Mouse (Mus musculus): ENCODE measurements at regions not wholly inside any gene's neighbourhood (a gene's known extent, or its start where the extent isn't known, plus 50 kb on each side); places are given as distances from the start of the nearest gene placed in this dataset.

- no peak for ATAC-seq (ENCODE audit: low FRiP score, low TSS enrichment)
- 86% methylated on average over 7 of the region's 7 CpGs for WGBS
- H3K4me2 ChIP-seq (replicated peaks; ENCODE audit: low read depth, low read length), result no peak overlapping the region
- H3K9ac ChIP-seq (replicated peaks; ENCODE audit: low read length), result no peak overlapping the region
- no peaks in the 10 kb centered on the region for H3K27me3 ChIP-seq (ENCODE audit: insufficient read depth, low read length)
- H3K27ac ChIP-seq (ENCODE audit: low read length), result no peak overlapping the region
- H3K36me3 ChIP-seq (ENCODE audit: insufficient read depth, low read length), result no peaks in the 10 kb centered on the region
- H3K4me3 ChIP-seq (ENCODE audit: low read length), result no peak overlapping the region
- no peaks in the 10 kb centered on the region for H3K9me3 ChIP-seq (ENCODE audit: low read length)
- peaks cover 9% of the 10 kb centered on the region for H3K4me1 ChIP-seq (ENCODE audit: insufficient read depth, low read length)
Measured at GRCm38 (mm10) chr16:24341736-24342135, 51.6 kb upstream of the Lpp start.

GRCm38 (mm10) chr16:24340646-24341045 lies 52.7 kb upstream of the Lpp start:
- 54% methylated on average over 7 of the region's 7 CpGs for WGBS
- Histone ChIP-seq H3K27ac (ENCODE audit: low read length) (no peak overlapping the region), H3K9me3 (ENCODE audit: low read length) (no peaks in the 10 kb centered on the region), H3K9ac (replicated peaks; ENCODE audit: low read length) (no peak overlapping the region), H3K36me3 (ENCODE audit: insufficient read depth, low read length) (no peaks in the 10 kb centered on the region), H3K4me1 (ENCODE audit: insufficient read depth, low read length) (peaks cover 9% of the 10 kb centered on the region), H3K27me3 (ENCODE audit: insufficient read depth, low read length) (no peaks in the 10 kb centered on the region), H3K4me3 (ENCODE audit: low read length) (no peak overlapping the region), H3K4me2 (replicated peaks; ENCODE audit: low read depth, low read length) (no peak overlapping the region)
- no peak for ATAC-seq (ENCODE audit: low FRiP score, low TSS enrichment)

GRCm38 (mm10) chr16:24339320-24340265 lies 53.7 kb upstream of the Lpp start:
- Histone ChIP-seq H3K27me3 (ENCODE audit: insufficient read depth, low read length) (no peaks in the 10 kb centered on the region), H3K4me2 (replicated peaks; ENCODE audit: low read depth, low read length) (no peak overlapping the region), H3K27ac (ENCODE audit: low read length) (no peak overlapping the region), H3K9ac (replicated peaks; ENCODE audit: low read length) (no peak overlapping the region), H3K9me3 (ENCODE audit: low read length) (no peaks in the 10 kb centered on the region), H3K4me3 (ENCODE audit: low read length) (no peak overlapping the region), H3K4me1 (ENCODE audit: insufficient read depth, low read length) (peaks cover 9% of the 10 kb centered on the region), H3K36me3 (ENCODE audit: insufficient read depth, low read length) (no peaks in the 10 kb centered on the region)
- ATAC-seq (ENCODE audit: low FRiP score, low TSS enrichment), result no peak
- WGBS, result 35% methylated on average over 10 of the region's 10 CpGs

GRCm38 (mm10) chr16:24338404-24338803 lies 54.9 kb upstream of the Lpp start:
- WGBS, result 87% methylated on average over 7 of the region's 7 CpGs
- no peaks in the 10 kb centered on the region for H3K27me3 ChIP-seq (ENCODE audit: insufficient read depth, low read length)
- no peak for ATAC-seq (ENCODE audit: low FRiP score, low TSS enrichment)

GRCm38 (mm10) chr16:24334389-24334788 lies 58.9 kb upstream of the Lpp start:
- H3K27me3 ChIP-seq (ENCODE audit: insufficient read depth, low read length), result no peaks in the 10 kb centered on the region
- no peak overlapping the region for H3K27ac ChIP-seq (ENCODE audit: low read length)
- peaks cover 2% of the 10 kb centered on the region; the same call in 1 of the 2 replicates for H3K4me1 ChIP-seq (ENCODE audit: insufficient read depth, low read length)
- ATAC-seq (ENCODE audit: low FRiP score, low TSS enrichment), result no peak
- H3K9me3 ChIP-seq (ENCODE audit: low read length), result no peaks in the 10 kb centered on the region
- H3K36me3 ChIP-seq (ENCODE audit: insufficient read depth, low read length), result no peaks in the 10 kb centered on the region
- H3K4me2 ChIP-seq (replicated peaks; ENCODE audit: low read depth, low read length), result no peak overlapping the region
- H3K9ac ChIP-seq (replicated peaks; ENCODE audit: low read length), result no peak overlapping the region
- 80% methylated on average over 2 of the region's 2 CpGs for WGBS
- H3K4me3 ChIP-seq (ENCODE audit: low read length), result no peak overlapping the region

More at GRCm38 (mm10) chr16:24338404-24338803, 54.9 kb upstream of the Lpp start:
- H3K27ac ChIP-seq (ENCODE audit: low read length), result no peak overlapping the region
- H3K4me2 ChIP-seq (replicated peaks; ENCODE audit: low read depth, low read length), result no peak overlapping the region
- H3K9me3 ChIP-seq (ENCODE audit: low read length), result no peaks in the 10 kb centered on the region
- H3K36me3 ChIP-seq (ENCODE audit: insufficient read depth, low read length), result no peaks in the 10 kb centered on the region
- peaks cover 9% of the 10 kb centered on the region for H3K4me1 ChIP-seq (ENCODE audit: insufficient read depth, low read length)
- no peak overlapping the region for H3K9ac ChIP-seq (replicated peaks; ENCODE audit: low read length)
- no peak overlapping the region for H3K4me3 ChIP-seq (ENCODE audit: low read length)

- no peak overlapping the region for H3K9ac ChIP-seq (replicated peaks; ENCODE audit: low read length)
- H3K27me3 ChIP-seq (ENCODE audit: insufficient read depth, low read length), result no peaks in the 10 kb centered on the region
- H3K27ac ChIP-seq (ENCODE audit: low read length), result no peak overlapping the region
- no peaks in the 10 kb centered on the region for H3K4me1 ChIP-seq (ENCODE audit: insufficient read depth, low read length)
- H3K4me2 ChIP-seq (replicated peaks; ENCODE audit: low read depth, low read length), result no peak overlapping the region
- H3K9me3 ChIP-seq (ENCODE audit: low read length), result no peaks in the 10 kb centered on the region
- ATAC-seq (ENCODE audit: low FRiP score, low TSS enrichment), result no peak
- no peaks in the 10 kb centered on the region for H3K36me3 ChIP-seq (ENCODE audit: insufficient read depth, low read length)
- 87% methylated on average over 13 of the region's 13 CpGs for WGBS
- H3K4me3 ChIP-seq (ENCODE audit: low read length), result no peak overlapping the region
Measured at GRCm38 (mm10) chr16:24331446-24332020, 61.8 kb upstream of the Lpp start.

GRCm38 (mm10) chr16:24326571-24326970 lies 66.7 kb upstream of the Lpp start:
- 67% methylated on average over 4 of the region's 4 CpGs for WGBS
- H3K27me3 ChIP-seq (ENCODE audit: insufficient read depth, low read length), result no peaks in the 10 kb centered on the region
- no peak overlapping the region for H3K27ac ChIP-seq (ENCODE audit: low read length)
- no peak overlapping the region for H3K4me3 ChIP-seq (ENCODE audit: low read length)
- H3K4me1 ChIP-seq (ENCODE audit: insufficient read depth, low read length), result no peaks in the 10 kb centered on the region
- H3K9ac ChIP-seq (replicated peaks; ENCODE audit: low read length), result no peak overlapping the region
- H3K9me3 ChIP-seq (ENCODE audit: low read length), result no peaks in the 10 kb centered on the region
- no peak overlapping the region for H3K4me2 ChIP-seq (replicated peaks; ENCODE audit: low read depth, low read length)
- no peak for ATAC-seq (ENCODE audit: low FRiP score, low TSS enrichment)
- H3K36me3 ChIP-seq (ENCODE audit: insufficient read depth, low read length), result no peaks in the 10 kb centered on the region

GRCm38 (mm10) chr16:24326046-24326445 lies 67.3 kb upstream of the Lpp start:
- no peak for ATAC-seq (ENCODE audit: low FRiP score, low TSS enrichment)
- Histone ChIP-seq H3K27me3 (ENCODE audit: insufficient read depth, low read length) (no peaks in the 10 kb centered on the region), H3K9me3 (ENCODE audit: low read length) (no peaks in the 10 kb centered on the region), H3K4me3 (ENCODE audit: low read length) (no peak overlapping the region), H3K4me2 (replicated peaks; ENCODE audit: low read depth, low read length) (no peak overlapping the region), H3K9ac (replicated peaks; ENCODE audit: low read length) (no peak overlapping the region), H3K36me3 (ENCODE audit: insufficient read depth, low read length) (no peaks in the 10 kb centered on the region), H3K4me1 (ENCODE audit: insufficient read depth, low read length) (no peaks in the 10 kb centered on the region), H3K27ac (ENCODE audit: low read length) (no peak overlapping the region)
- 85% methylated on average over 5 of the region's 5 CpGs for WGBS

GRCm38 (mm10) chr16:24324917-24325316 lies 68.4 kb upstream of the Lpp start:
- H3K27me3 ChIP-seq (ENCODE audit: insufficient read depth, low read length), result no peaks in the 10 kb centered on the region
- H3K4me3 ChIP-seq (ENCODE audit: low read length), result no peak overlapping the region
- H3K4me1 ChIP-seq (ENCODE audit: insufficient read depth, low read length), result no peaks in the 10 kb centered on the region
- no peaks in the 10 kb centered on the region for H3K36me3 ChIP-seq (ENCODE audit: insufficient read depth, low read length)
- no peak overlapping the region for H3K9ac ChIP-seq (replicated peaks; ENCODE audit: low read length)
- 87% methylated on average over 2 of the region's 2 CpGs for WGBS
- no peak for ATAC-seq (ENCODE audit: low FRiP score, low TSS enrichment)
- no peak overlapping the region for H3K27ac ChIP-seq (ENCODE audit: low read length)
- no peaks in the 10 kb centered on the region for H3K9me3 ChIP-seq (ENCODE audit: low read length)
- H3K4me2 ChIP-seq (replicated peaks; ENCODE audit: low read depth, low read length), result no peak overlapping the region

Data from kidney, embryonic 16.5 days (tissue).